Mouse (Mus musculus) heart, postnatal 14 days (tissue): ENCODE results near the gene Fam3b. TPM values are rescaled to one million over a fixed set of nuclear protein-coding genes. Genes with fewer than 3 reads are reported as not detected.

ENCODE experiments used
- DNase-seq, 2 experiments: peaks; one replicate each; pipeline ENCODE4 v3.0.0; 2021 to 2022
- intact Hi-C: fragments of 180-260 bp; cut with DNase I; formaldehyde crosslinking; loops from one replicate; pipeline ENCODE4 v1.15.1; 2025
- long read RNA-seq, 2 experiments: library from polyadenylated mRNA; stranded (forward); transcript quantifications; one replicate each; pipeline ENCODE4 v2.0.0; 2021
- total RNA-seq, 2 experiments: library from RNA; stranded (reverse); gene quantifications; 2 replicates each; pipeline ENCODE4 v1.2.3; 2021

Gene Fam3b
- total RNA-seq = not detected
- long read RNA-seq, experiment 1 = 0 reads
- long read RNA-seq, experiment 2 = 0 reads

GRCm38 (mm10) chr16:97514099-97514940, at the start of gene Fam3b:
TSS of gene Fam3b (minus strand) at chr16:97514816.
- no peak for DNase-seq
- intact Hi-C loops = no loop called here

GRCm38 (mm10) chr16:97544340-97544739, 29.7 kb upstream of the Fam3b start:
- intact Hi-C loops = no loop called here
- no peak for DNase-seq

GRCm38 (mm10) chr16:97536859-97537258, 22.2 kb upstream of the Fam3b start:
- no peak for DNase-seq
- intact Hi-C loops = no loop called here

GRCm38 (mm10) chr16:97535808-97536413, 21.3 kb upstream of the Fam3b start:
- intact Hi-C loops = no loop called here
- DNase-seq = peak; percentile 55 to 67

- peak; percentile 51 to 70 for DNase-seq
- intact Hi-C loops = no loop called here
These were observed 20.4 kb upstream of the Fam3b start for GRCm38 (mm10) chr16:97534876-97535461.

GRCm38 (mm10) chr16:97534448-97534847, 19.8 kb upstream of the Fam3b start:
- intact Hi-C loops = no loop called here
- DNase-seq = peak in 1 of 2 experiments; percentile 5

- intact Hi-C loops = no loop called here
- DNase-seq = no peak
These were observed 19.1 kb upstream of the Fam3b start for GRCm38 (mm10) chr16:97533751-97534150.

GRCm38 (mm10) chr16:97533126-97533525, 18.5 kb upstream of the Fam3b start:
- no peak for DNase-seq
- intact Hi-C loops = no loop called here

- no peak for DNase-seq
- intact Hi-C loops = no loop called here
These were observed 14.6 kb upstream of the Fam3b start for GRCm38 (mm10) chr16:97529241-97529640.

GRCm38 (mm10) chr16:97523024-97523423, 8.4 kb upstream of the Fam3b start:
- intact Hi-C loops = loop anchor here (2.0 kb wide), 1 partner anchor 70 kb away; no protein-coding TSS in a partner anchor
- peak; percentile 48 to 62 for DNase-seq

GRCm38 (mm10) chr16:97521983-97522382, 7.4 kb upstream of the Fam3b start:
- no peak for DNase-seq
- intact Hi-C loops = loop anchor here (2.0 kb wide), 1 partner anchor 71 kb away; no protein-coding TSS in a partner anchor

GRCm38 (mm10) chr16:97516341-97516740, 1.7 kb upstream of the Fam3b start:
- intact Hi-C loops = no loop called here
- no peak for DNase-seq

GRCm38 (mm10) chr16:97512347-97512751, 2.3 kb downstream of the Fam3b start:
- intact Hi-C loops = no loop called here
- DNase-seq = no peak

- intact Hi-C loops = no loop called here
- peak in 1 of 2 experiments; percentile 1 for DNase-seq
These were observed 3.1 kb downstream of the Fam3b start for GRCm38 (mm10) chr16:97511495-97511894.

GRCm38 (mm10) chr16:97510849-97511248, 3.8 kb downstream of the Fam3b start:
- intact Hi-C loops = no loop called here
- DNase-seq = no peak

GRCm38 (mm10) chr16:97507783-97508182, 6.8 kb downstream of the Fam3b start:
- intact Hi-C loops = no loop called here
- no peak for DNase-seq

GRCm38 (mm10) chr16:97504793-97505192, 9.8 kb downstream of the Fam3b start:
- DNase-seq = no peak
- intact Hi-C loops = no loop called here

GRCm38 (mm10) chr16:97503849-97504248, 10.8 kb downstream of the Fam3b start:
- DNase-seq = no peak
- intact Hi-C loops = no loop called here

- intact Hi-C loops = no loop called here
- no peak for DNase-seq
These were observed 13.7 kb downstream of the Fam3b start for GRCm38 (mm10) chr16:97500901-97501300.

- intact Hi-C loops = no loop called here
- DNase-seq = no peak
These were observed 15.2 kb downstream of the Fam3b start for GRCm38 (mm10) chr16:97499450-97499849.

- intact Hi-C loops = no loop called here
These were observed 16.5 kb downstream of the Fam3b start for GRCm38 (mm10) chr16:97498139-97498538.

More at GRCm38 (mm10) chr16:97498139-97498538, 16.5 kb downstream of the Fam3b start:
- no peak for DNase-seq
